Mouse (Mus musculus) layer of hippocampus, adult 18-20 months (tissue): ENCODE measurements around the gene Tssc4. TPM values are rescaled to one million over a fixed set of nuclear protein-coding genes. Genes with fewer than 3 reads are reported as not detected.
A peak's percentile ranks its signal among the peaks of the same experiment; 100 is the strongest.

Experiments used
- DNase-seq, 2 experiments: peaks; one replicate each; pipeline ENCODE4 v3.0.0; 2022; ENCODE audit warnings: low spot score in 2 of 2
- long read RNA-seq: library from polyadenylated mRNA; stranded (forward); transcript quantifications from one replicate; pipeline ENCODE4 v2.0.0, GENCODE M21; 2021
- total RNA-seq, 2 experiments: library from RNA; stranded (reverse); gene quantifications; 2 replicates each; pipeline ENCODE4 v1.2.3; 2021

The Tssc4 gene
- 10 to 100 TPM; 39.1 to 48.2 TPM for total RNA-seq
- long read RNA-seq, transcript Tssc4-203 (2 exons, 1,091 nt) = minor isoform, 11 of 58 reads
- long read RNA-seq, transcript Tssc4-207 (1 exons, 1,735 nt) = major isoform, 27 of 58 reads
- long read RNA-seq, transcript Tssc4-204 (2 exons, 981 nt) = minor isoform, 7 of 58 reads
- long read RNA-seq, transcript Tssc4-201 (3 exons, 1,519 nt) = minor isoform, 7 of 58 reads
- long read RNA-seq, partial matches to known transcripts = 0 of 58 reads
- long read RNA-seq, other reads (novel, unspliced or antisense) = 1 of 58 reads

DNA sequence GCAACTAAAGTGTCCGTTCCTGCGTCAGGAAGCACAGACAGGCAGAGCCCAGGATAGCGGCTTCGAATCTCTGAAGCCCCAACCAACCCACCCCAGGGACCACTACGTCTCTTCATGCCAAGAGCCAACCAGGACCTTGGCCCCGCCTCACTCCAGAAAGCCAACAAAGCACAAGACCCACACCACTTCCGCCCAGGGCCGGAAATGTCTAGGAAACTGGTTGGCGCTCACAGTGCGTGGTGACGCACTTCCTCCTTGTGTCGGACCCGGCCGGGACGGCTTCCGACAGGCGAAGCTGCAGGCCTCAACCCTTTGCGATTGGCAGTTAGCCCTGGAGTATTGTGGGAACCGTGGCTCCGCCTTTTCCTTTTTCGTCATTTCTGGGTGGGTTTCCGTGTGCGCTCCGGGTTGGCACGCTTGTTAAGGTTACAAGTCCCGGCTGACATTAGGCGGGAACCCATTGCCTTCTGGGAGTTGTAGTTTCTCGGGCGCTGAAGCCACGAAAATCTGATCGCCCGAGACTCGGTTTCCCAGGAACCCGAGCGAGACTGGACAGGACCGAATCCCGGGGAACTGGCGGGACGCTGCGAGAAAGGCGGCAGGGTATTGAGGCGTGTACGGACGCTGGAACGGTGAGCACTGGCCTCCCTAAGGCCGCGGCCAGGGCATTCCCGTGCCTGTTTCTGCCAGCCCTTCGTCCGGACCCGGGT lies at the start of gene Tssc4:
TSS of gene Tssc4 (plus strand) at position 368 of the 710 bp plus-strand sequence.
- DNase-seq = peak; percentile 99 to 100

DNA sequence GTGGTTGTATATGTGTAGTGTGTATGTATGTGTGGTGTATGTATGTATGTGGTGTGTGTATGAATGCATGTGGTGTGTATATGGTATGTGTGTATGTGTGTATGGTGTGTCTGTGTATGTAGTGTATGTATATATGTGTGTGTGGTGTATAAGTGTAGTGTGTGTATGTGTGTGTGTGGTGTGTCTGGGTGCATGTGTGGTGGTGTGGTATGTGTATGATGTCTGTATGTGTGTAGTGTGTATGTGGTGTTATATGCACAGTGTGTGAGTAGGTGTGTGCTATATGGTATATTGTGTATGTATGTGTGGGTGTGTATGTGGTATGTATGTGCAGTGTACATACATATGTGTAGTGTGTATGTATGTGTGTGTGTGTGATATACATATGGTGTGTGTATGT lies 49.0 kb upstream of the Tssc4 start:
- no peak for DNase-seq

DNA sequence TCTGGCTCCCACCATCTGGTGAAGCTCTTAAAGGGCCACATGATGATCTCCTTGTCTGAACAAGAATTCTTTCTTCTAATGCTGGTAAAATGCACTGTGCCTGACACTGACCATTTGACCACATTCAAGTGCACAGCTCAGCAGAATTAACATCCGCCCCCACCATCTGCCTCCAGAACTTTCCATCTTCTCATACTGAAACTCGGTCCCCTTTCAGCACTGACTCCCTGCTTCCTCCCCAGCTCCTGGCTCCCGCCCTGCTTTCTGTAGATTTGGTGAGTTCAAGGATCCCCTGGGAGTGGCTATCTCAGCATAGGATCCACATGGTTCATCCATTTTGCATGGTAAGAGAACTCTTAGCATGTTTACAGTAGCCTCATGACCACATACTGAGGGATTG lies 48.3 kb upstream of the Tssc4 start:
- no peak for DNase-seq

DNA sequence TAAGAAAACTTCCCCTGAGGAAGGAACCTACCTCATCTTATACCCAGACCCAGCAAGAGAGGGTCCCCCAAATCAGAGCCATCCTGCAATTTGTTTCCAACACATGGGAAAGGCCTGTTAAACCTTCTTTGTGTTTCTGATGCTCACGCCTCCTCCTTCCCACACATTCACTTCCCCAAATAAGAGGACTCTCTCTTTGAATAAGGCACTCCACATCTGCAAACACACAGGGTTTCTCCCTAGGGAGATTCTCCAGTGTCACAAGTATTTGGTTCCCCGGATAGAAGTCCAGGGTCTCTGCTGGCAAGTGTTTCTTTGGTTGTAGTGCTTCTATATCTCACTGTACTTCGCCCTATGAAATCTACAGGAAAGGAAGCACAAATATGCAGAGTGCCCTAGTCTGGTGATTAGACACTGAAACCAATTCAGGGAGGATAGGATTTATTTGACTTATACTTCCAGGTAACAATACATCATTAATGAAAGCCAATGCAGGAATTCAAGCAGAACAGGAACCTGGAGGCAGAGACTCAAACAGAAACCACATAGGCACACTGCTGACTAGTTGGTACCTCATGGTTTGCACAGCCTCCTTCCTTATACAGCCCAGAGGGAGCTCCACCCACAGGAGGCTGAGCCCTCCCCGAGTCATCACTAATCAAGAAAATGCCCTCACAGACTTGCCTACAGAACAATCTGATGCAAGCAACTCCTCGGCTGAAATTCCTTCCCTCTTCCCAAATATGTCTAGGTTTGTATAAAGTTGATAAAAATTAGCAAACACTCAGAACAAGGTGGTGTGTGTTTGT lies 47.5 kb upstream of the Tssc4 start:
- no peak for DNase-seq

DNA sequence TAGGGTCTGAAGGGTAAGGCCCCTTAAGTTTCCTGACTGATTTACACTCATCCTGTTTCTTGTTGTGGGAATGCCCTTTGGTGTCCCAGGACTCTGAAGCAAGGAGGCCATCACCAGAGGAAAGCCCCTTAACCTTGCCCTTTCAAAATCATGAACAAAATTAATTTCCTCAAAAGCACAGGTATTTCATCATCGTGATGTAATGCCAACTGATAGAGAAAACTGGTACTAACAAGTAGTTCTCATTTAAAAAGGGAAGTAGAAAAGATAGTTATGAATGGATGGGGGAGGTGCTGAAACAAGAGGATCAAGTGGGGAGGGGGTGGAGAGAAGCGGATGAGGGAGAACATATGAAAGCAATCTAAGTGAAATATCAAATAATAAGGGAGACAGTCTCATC lies 45.5 kb upstream of the Tssc4 start:
- no peak for DNase-seq

DNA sequence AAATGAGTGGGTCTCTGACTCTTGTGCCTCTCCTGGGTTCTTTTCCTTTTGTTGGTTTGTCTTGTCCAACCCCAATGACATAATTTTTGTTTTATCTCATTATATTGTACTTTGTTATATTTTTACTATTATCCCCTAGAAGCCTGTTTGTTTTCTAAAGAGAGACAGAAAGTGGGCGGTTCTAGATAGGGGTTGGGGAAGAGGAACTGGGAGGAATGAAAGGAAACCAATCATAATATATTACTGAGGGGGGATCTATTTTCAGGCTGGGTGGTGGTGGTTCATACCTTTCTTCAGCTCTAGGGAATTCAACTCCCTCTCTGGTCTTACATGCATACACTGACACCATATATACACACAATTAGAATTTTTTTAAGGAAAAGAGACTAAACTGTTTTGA lies 44.8 kb upstream of the Tssc4 start:
- DNase-seq = no peak

DNA sequence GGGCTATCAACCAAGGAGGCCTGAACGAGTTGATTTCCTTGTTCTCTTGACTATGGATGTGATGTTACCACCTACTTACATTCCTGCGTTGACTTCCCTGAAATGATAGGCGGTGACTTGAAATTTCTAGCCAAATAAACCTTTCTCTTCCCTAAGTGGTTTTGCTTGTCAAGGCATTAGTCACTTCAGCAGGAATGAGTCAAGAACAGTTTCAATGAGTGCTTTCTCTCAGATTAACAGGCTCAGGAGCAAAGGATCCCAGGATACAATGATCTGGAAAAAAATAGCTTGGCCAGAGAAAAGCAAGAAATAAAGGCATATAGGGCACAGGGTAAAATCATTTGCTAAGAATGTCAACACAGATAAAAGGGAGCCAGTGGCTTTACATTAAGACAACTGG lies 43.6 kb upstream of the Tssc4 start:
- DNase-seq = no peak

DNA sequence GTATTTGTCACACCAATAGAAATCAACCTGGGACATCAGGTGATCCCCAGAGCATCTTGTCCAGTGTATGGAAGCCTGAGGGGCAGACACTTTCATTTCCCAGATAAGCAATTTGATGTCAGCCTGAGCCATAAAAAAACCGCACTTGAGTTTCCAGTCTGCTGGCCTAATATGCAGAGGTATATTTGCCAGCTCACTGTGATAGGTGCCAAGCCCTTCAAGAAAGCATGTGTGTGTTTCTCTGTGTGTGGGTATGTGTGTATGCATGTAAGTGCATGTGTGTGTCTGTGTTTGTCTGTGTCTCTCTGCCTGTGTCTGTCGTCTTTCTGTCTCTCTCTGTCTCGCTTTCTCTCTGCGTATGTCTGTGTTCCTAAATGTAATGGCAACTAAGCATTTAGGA lies 41.9 kb upstream of the Tssc4 start:
- no peak for DNase-seq

DNA sequence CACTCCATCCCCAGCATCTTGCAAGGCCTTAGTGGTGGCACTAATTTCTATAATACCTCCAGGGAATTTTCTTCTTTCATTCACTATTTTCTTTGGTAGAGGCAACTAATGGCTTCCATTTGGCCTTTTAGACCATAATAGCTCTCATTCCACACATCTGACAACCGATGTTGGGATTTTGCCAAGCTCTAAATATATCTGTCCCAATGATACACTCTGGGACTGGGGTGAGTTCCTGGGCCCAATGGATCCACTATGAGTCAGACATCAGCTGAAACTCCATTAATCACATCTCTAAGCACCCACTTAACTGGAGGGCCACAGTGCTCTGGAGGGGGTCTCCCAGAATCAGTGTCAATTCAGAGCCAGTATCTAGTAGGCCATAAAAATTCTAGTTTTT lies 37.2 kb upstream of the Tssc4 start:
- no peak for DNase-seq

DNA sequence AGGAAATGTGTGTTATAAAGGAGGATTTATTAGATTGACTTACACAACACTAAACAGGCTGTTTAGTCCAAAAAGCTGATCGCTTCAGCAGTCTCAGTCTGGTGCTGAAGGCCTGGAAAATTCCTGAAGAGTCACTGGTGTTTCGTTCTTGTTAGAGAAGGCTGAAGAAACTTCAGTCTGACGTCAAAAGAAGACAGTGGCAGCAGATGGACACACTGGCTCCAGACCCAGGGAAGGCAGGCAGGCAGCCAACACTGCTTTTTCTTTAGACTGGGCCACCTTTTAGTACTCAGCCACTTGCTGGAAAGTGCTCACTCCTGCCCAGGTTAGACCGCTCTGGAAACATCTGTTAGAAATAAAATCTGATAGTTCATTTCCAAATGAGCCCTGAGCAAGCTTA lies 35.5 kb upstream of the Tssc4 start:
- no peak for DNase-seq

DNA sequence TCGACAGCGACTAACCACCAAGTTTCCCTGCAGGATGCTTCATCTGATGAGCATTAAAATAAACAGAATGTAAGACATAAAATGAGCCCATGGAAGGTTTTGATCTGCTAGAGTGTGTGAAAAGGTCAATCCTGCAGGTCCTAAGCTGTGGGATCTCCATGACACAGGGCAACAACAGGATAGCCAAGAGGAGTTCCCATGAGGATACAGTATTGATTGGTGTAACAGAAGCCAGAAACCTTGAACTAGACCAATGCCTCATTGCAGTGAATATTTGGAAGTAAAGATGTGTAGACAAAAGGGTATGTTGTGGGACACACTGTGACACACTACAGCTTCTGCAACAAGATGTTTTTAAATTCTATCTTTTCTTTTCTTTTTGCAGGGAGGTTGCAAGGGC lies 34.9 kb upstream of the Tssc4 start:
- no peak for DNase-seq

DNA sequence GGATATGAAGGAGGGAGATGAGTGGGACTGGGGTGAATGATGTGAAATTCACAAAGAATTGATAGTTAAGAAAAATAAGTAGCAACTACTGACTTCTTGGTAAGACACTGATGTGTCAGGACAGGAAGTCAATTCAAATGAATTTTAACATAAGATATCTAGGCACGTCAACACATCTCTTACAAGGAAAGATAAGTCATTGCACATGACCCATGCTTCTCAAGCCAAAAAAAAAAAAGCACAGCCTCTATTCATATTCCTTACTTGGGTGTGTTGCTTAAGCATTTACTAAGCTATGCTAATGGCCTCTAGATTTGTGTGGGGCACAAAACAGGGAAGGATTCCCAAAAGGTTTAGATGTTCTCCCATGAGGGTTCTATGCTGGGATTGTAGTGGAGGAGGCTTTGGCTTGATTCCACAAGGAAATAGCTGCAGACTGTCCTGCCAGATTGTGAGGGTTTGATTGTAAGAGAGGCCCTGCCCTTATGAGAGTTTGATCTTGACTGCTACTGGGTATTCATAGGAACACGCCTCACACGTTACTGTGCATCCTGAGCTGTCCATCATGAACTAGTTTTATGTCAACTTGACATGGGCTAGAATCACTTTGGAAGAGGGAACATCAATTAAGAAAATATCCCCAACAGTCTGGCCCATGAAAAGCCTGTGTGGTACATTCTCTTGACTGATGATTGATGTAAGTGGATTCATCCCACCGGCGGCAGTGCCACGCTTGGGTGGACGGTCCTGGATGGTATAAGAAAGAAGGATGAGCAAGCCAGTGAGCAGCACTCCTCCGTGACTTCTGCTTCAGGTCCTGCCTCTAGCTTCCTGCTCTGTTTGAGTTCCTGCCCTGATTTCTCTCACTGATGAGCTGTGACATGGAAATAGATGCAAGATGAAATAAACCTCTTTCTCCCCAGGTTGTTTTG lies 34.3 kb upstream of the Tssc4 start:
- DNase-seq = no peak

DNA sequence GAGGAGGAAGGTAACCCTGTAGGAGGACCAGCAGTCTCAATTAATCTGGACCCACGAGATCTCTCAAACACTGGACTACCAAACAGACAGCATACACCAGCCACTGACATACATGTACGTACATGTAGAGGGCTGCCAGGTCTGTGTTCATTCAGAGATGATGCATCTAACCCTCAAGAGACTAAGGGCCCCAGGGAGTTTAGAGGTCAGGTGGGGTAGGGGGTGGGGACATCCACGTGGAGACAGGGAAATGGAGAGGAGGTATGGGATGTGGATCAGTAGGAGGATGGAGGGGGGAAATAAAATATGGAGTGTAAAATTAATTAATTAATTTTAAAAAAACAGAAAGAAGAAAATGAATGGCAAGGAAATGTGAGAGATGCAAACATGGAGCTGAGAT lies 32.3 kb upstream of the Tssc4 start:
- DNase-seq = no peak

DNA sequence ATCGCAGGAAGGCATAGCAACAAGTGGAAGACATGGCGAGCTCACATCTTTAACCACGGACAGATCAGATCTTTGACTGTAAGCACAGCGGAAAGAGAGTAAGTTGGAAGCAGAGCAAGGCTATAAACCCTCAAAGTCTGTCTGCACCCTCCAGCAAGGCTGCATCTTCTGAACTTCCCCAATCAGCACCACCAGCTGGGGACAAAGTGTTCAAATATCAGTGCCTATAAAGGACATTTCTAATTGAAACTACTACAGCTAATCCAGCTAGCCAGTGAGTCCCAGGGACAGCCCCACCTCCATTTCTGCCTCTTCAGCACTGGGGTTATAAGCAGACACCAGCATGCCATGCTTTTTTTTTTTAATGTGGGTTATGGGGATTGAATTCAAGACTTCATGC lies 31.7 kb upstream of the Tssc4 start:
- DNase-seq = no peak

DNA sequence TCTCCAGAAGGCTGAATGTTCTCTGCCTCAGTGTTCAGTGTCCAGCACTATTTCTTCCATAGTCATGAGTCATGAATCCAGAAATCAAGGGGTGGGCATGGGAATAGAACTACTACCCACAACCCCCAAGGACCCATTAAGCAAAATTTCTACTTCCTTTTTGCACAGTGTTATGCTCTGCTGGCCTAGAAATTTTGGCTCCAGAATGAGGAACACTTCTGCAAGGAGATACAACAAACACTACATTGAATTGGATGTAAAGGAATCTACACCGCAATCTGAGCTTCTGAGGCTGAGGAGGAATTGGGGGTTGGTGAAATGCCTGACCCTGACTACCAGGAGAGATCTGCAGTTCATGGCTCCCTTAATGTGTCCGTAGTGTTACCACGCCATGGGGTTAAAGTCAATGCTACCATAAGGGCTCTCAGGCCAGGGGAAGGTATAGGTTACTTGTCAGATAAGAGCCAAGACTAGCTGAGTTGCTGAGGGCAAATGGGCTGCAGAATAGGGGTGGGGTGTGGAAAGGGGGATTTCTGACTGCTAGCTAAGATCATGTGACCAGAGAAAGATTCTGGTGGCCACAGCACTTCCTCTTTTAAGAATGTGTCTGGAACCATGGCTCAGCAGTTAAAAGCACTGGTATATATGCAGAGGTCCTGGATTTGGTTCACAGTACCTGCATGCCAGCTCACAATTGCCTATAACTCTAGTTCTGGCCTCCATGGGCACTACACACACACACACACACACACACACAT lies 30.7 kb upstream of the Tssc4 start:
- no peak for DNase-seq

DNA sequence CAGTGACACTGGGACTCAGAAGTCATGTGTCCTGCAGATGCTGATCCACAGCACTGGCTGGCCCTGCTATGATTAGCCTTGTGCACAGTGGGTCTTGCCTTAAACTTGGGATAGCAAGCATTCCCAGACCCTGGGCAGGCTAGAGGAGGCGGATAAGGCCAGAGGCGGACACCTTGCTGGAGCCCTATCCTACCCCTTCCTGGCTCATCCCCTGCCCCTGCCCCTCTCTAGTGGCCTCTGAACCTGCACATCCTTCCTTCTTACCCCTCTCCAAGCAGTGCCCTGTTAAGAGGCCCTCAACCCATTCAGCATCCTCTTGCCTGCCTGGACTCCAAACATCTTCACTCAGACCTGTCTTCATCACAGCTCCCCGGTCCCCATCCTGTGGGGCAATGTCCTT lies 28.5 kb upstream of the Tssc4 start:
- DNase-seq = no peak

DNA sequence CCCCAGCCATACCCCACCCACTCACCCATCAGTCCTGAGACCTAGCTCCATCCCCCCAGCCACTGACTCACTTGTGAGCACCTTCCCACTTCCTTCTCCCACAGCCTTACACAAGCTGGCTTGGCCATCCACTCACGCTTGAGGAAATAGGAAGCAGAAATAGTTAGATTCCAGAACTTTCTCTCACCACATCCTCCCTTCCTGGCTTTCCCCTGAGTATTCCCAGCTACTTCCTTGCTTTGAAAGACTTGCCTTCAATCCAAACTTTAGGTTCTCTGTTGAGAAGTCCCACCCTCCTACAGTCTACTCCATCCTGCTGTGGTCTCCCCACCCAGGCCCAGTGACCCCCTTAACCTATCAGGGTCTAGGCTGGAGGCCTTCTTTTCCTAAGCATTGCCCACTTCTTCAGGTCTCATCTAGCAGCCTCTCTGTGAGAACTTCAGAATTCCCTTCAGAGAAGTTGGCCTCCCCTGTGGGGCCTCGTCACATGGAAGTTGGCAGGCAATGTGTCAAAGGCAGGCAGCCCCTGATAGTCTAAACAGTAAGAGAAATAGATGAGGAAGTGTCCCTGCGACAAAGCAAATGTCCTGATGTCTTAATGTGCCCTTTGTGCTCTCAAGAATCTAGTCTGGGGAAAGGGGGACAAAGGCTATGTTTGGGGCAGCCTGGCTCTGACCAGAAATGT lies 27.8 kb upstream of the Tssc4 start:
- no peak for DNase-seq

DNA sequence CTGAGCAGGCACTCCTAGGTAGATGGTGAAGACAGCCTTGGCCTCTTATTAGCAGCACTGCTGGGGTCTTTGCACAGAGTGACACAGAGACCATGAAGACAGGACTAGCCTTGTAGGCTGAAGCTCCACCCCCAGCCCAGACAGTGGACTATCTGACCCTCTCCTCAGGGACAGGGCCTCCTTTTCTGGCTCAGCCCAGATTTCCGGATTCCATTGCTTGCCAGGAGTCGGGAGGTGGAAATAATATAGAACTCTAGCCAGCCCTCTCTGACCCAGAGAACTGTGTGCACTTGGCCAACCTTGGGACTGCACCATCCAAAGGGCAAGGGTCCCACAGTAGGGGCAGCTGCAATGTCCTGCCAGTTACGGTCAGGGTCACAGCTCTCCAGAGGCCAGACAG lies 27.0 kb upstream of the Tssc4 start:
- DNase-seq = no peak

DNA sequence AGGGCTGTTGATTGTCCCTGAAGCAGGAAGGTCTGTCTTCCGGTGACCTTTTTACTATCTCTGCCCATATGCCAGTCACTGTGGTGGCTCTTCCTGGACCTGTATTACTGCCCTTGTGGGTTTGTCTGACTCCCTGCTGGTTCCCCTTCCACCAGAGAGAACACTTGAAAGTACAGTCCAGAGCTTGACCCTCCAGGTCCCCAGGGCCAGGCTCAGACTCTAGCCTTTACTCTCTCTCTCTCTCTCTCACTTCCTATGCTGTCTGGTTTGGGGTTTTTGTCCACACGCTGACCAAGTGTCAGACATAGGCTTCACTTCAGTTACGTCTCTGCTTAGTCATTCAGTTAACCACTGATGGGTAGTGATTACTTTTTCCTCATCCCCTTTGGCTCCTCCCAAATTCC lies 26.1 kb upstream of the Tssc4 start:
- DNase-seq = no peak
